Mouse (Mus musculus) common myeloid progenitor, adult 5-6 weeks (primary cell): ENCODE results near the gene Xpnpep1. TPM values are rescaled to one million over a fixed set of nuclear protein-coding genes. Genes with fewer than 3 reads are reported as not detected.

Experiments used
- ATAC-seq: replicated peaks from 2 replicates; pipeline ENCODE4 v1.8.0; 2016; ENCODE audit warnings: low read depth, mild to moderate bottlenecking, moderate TSS enrichment, inconsistent platforms; ENCODE audit not compliant: poor library complexity, severe bottlenecking
- total RNA-seq: library from RNA; stranded (forward); fragments of 200-1000, 187-1606 nt; gene quantifications from 2 replicates; pipeline ENCODE4 v1.2.3, GENCODE M21; 2017

The Xpnpep1 gene
- 44.8 and 56.4 TPM in 2 replicates for total RNA-seq

- ATAC-seq, result no peak
Measured at GRCm38 (mm10) chr19:53040164-53041132, at the start of gene Xpnpep1. Xpnpep1 (minus strand) TSS chr19:53040214.

DNA sequence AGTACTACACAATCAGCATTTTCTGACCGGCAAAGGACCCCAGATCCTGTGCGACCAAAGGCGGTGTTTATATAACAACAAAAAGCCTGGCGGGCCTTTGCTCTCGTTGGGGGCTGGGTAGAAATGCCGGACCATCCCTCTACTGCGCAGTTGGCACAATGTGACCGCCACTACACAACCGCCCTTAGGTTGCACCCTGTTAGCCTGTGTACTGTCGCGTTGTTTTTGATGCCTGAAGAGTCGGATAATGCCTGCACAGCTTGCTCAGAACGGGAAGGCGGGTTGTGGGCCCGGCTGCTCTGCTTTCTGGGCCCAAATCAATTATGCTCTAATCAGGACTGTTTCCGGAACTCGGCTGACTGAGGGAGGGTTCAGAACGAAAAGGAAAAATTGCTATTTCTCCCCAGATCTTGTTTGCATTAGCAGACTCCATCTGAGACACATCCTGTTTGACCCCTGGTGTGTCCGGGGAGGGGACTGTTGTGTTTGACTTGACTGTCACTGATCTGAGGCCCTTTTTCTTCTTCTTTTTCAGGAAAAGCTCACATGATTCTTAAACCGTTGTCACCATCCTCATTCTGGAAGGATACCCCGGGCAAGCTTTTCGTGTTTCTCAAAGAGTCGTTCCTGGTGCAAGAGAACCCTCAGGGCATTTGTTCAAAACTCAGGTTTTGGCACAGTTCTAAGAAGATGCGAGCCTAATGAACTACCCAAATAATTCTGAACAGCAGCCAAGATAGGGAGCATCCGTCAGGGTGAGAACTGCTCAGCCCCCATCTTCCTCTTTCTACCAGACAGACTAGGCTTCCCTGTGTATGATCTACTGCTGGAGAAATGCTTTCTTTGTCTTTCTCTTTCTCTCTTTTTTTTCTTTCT is 47.5 kb upstream of the Xpnpep1 start:
- ATAC-seq, result peak; percentile 67

DNA sequence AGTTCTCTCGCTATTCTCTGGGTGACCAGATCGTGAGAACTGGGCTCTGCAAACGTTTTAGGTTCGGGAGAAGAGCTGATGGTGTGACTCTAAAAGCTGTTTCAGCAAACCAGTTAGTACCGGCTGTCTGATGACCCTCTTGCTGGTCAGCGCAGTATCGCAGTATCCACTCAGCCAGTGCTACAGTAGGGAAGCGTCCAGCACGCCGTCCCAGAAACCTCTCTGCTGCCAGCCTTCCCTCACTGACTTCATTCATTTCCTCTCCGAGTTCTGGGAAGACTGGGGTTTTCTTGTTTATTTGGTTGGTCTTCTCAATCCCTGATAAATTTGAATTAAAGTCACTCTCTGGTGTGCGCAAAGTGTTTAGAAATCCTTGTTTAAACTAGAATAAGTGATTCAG is 46.8 kb upstream of the Xpnpep1 start:
- ATAC-seq, result no peak

DNA sequence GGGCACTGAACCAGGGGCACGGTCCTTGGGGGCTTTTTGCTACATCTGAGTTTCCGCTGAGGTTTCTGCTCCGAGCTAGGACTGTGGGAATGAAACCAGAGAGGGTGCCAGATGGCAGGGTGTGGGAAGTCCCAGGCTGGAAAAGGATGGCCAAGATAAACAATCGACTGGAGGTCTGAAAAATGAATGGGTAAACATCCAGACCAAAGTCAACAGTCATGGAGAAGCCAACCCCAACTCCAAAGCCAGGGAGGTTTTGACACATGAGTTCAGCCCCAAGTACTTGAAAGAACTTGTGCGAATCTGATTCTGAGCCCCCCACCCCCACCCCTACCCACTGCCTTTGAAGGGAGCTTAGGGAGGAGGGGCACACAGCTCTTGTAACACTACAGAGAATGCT is 44.7 kb upstream of the Xpnpep1 start:
- ATAC-seq, result no peak

- no peak for ATAC-seq
Measured at GRCm38 (mm10) chr19:53082862-53083261, 42.8 kb upstream of the Xpnpep1 start.

GRCm38 (mm10) chr19:53081339-53081738 is 41.3 kb upstream of the Xpnpep1 start:
- ATAC-seq, result no peak

- no peak for ATAC-seq
Measured at GRCm38 (mm10) chr19:53080921-53081320, 40.9 kb upstream of the Xpnpep1 start.

- ATAC-seq, result no peak
Measured at GRCm38 (mm10) chr19:53080487-53080886, 40.5 kb upstream of the Xpnpep1 start.

GRCm38 (mm10) chr19:53080026-53080425 is 40.0 kb upstream of the Xpnpep1 start:
- ATAC-seq, result no peak

DNA sequence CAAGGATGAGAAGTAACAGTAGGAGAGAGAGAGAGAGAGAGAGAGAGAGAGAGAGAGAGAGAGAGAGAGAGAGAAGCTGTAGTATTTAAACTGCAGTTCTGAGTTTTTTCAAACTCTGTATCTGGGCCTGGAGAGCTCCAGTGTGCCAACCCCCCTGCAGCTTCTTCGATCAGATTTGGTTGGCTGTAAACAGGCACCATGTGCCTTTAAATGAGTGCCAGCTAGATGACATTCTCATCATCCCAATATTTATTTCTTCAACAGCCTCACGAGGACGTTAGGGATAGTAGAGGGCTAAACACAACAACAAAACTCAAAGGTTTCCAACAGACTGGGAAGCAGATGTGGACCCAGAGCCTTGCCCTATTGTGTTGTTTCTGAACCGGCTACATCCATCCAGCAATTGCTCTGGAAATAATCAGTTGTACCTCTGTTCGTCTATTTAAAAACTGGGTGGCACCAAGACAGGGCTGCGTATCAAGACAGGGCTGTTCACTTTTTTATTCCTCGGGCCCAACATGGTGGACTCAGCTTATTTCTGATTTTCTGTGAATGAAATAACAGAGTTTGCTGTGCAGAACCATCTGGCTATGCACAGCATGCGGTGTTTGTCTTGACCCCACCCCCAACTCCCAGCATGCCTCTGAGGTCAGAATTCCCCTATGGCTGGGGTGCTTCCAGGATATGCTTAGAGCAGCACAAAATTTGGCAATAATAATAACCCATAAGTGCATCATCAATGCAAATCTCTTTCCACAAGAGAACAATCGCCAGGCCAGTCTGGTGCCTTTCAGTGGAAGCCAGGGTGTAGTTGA is 38.5 kb upstream of the Xpnpep1 start:
- ATAC-seq, result no peak

DNA sequence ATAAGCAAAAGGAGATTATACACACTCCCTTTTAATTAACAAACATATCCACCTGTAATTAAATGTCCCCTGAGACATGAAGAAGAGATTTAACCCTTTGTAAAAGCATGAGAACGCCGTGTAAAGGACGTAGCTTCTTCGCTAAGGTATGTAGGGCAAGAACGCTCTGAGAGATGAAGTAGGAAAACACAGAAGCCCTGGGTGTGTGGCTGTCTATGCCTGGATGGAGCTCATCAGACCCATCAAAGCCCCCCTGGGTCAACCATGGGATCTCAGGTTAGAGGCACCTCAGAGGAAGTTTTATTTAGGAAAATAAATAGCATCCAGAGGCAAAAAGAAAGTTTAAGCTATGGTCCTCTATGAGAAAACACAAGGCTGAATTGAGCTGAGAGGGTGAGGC is 37.3 kb upstream of the Xpnpep1 start:
- no peak for ATAC-seq

- no peak for ATAC-seq
Measured at GRCm38 (mm10) chr19:53076238-53076981, 36.4 kb upstream of the Xpnpep1 start.

DNA sequence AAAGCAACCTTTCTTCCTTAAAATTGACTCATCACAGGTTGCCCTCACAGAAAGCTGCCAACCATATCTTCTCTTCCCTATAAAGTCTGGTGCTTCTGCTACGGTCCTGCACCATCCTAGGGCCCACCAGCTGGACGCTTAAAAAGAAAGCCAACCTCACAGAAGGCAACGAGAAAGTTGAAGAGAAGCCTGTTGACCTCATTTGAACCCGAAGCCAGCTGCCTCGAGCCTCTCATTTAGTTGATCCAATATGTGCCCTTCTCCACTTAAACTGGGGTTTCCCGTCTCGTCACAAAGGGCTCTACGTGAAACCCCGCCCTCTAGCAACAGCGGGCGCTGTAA is 35.9 kb upstream of the Xpnpep1 start:
- no peak for ATAC-seq

DNA sequence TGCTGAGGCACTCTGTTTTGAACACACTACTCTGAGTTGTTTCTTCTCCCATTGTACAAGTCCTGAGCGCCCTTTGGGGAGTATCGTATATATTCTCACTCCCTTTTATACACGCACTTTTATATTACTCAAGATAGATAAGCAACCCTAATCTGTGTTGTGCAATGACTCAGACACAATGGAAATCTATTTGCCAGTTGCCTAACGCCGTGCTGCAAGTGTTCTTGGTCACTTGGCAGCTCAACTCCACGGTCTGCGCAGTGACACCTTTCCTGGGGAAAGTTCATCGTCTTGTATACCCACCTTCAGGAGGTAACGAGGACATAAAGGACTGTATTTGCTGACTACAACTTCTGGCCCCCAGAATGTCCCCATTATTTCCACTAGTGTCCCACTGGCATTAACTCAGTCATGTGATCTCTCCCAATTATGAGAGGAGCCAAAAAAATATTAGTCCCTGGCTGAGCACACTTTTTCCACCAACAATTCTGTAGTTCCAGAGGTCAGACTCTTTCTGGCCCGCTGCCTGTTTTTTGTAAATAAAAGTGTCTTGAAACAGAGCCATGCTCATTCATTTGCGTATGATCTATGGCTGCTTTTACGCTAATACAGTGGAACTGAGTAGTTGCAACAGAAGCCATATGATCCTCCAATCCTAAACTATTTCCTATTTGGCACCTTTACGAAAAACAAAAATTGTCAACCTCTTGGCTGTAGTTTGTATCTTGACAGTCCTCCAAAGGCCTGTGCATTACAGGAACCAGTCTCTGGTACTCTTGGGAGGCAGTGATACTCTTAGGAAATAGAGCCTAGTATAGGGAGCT is 35.1 kb upstream of the Xpnpep1 start:
- no peak for ATAC-seq

DNA sequence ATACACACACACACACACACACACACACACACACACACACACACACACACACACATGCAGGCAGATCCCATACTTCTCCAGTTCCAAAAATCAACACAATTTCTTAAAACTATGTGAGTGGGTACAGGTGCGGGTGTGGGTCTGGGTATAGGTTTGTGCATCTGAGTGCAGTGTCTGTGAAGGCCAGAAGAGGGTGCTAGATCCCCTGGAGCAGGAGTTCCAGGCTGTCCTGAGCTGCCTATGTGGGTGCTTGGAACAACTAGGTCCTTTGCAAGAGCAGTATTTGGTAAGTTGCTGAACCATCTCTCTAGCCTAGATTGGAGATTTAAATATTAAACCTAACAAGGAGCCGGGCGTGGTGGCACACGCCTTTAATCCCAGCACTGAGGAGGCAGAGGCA is 33.5 kb upstream of the Xpnpep1 start:
- ATAC-seq, result 0 out of 2 replicates have a peak, but pooled peaks have one; percentile 52

- ATAC-seq, result no peak
Measured at GRCm38 (mm10) chr19:53072406-53072805, 32.4 kb upstream of the Xpnpep1 start.

- no peak for ATAC-seq
Measured at GRCm38 (mm10) chr19:53071651-53072050, 31.6 kb upstream of the Xpnpep1 start.

- no peak for ATAC-seq
Measured at GRCm38 (mm10) chr19:53070870-53071269, 30.9 kb upstream of the Xpnpep1 start.

GRCm38 (mm10) chr19:53069451-53069850 is 29.4 kb upstream of the Xpnpep1 start:
- ATAC-seq, result no peak
